Mouse (Mus musculus) hindbrain, embryonic 16.5 days (tissue): Measurements from ENCODE around the gene Nckap5. TPM values are rescaled to one million over a fixed set of nuclear protein-coding genes. Genes with fewer than 3 reads are reported as not detected.

ENCODE experiments used
- ATAC-seq: fragments of 200-750 bp; cut with Nextera tagmentation; 2 replicates; pipeline ENCODE4 v1.8.0; 2017; ENCODE audit warnings: moderate TSS enrichment, moderate library complexity
- H3K27ac ChIP-seq: fragments of 300-500 bp; sonication (generic); 2 replicates; pipeline ENCODE4 v1.5.1; 2014; ENCODE audit warnings: low read depth, mild to moderate bottlenecking, control low read depth, low read length, moderate library complexity
- H3K27me3 ChIP-seq: fragments of 300-500 bp; sonication (generic); replicated peaks from 2 replicates; pipeline ENCODE4 v1.6.1; 2014; ENCODE audit warnings: low read length; ENCODE audit not compliant: control insufficient read depth, insufficient read depth
- H3K36me3 ChIP-seq: fragments of 300-500 bp; sonication (generic); 2 replicates; pipeline ENCODE4 v1.6.1; 2014; ENCODE audit warnings: mild to moderate bottlenecking, low read length, moderate library complexity, mixed read lengths; ENCODE audit not compliant: control insufficient read depth, insufficient read depth
- H3K4me1 ChIP-seq: fragments of 300-500 bp; sonication (generic); 2 replicates; pipeline ENCODE4 v1.6.1; 2014; ENCODE audit warnings: low read depth, low read length; ENCODE audit not compliant: control insufficient read depth, insufficient read depth
- H3K4me2 ChIP-seq: fragments of 300-500 bp; sonication (generic); 2 replicates; pipeline ENCODE4 v1.6.1; 2014; ENCODE audit warnings: mild to moderate bottlenecking, low read length, control low read depth, moderate library complexity
- H3K4me3 ChIP-seq: fragments of 300-500 bp; sonication (generic); 2 replicates; pipeline ENCODE4 v1.5.1; 2014; ENCODE audit warnings: mild to moderate bottlenecking, low read length, control low read depth, moderate library complexity
- H3K9ac ChIP-seq: fragments of 300-500 bp; sonication (generic); 2 replicates; pipeline ENCODE4 v1.6.1; 2014; ENCODE audit warnings: low read depth, mild to moderate bottlenecking, control low read depth, low read length, moderate library complexity
- H3K9me3 ChIP-seq: fragments of 300-500 bp; sonication (generic); 2 replicates; pipeline ENCODE4 v1.6.1; 2014; ENCODE audit warnings: mild to moderate bottlenecking, low read length, moderate library complexity; ENCODE audit not compliant: control insufficient read depth
- WGBS: fragments of 180-500 bp; shearing (Covaris S2); extraction: QIAGEN DNeasy Blood & Tissue Kit; methylation state at CpG from one replicate; pipeline ENCODE4 v1.1.7; 2014; 5-methylcytosine and 5-hydroxymethylcytosine counted together
- polyA plus RNA-seq: library from polyadenylated mRNA; unstranded; fragments of >200 nt; fragmentation: Nextera tagmentation; extraction: Ambion mirVana; gene quantifications from 2 replicates; pipeline ENCODE4 v1.2.1, GENCODE M21; 2015

The Nckap5 gene
- polyA plus RNA-seq, 1 experiment from 2014 or later = 13.9 TPM

DNA sequence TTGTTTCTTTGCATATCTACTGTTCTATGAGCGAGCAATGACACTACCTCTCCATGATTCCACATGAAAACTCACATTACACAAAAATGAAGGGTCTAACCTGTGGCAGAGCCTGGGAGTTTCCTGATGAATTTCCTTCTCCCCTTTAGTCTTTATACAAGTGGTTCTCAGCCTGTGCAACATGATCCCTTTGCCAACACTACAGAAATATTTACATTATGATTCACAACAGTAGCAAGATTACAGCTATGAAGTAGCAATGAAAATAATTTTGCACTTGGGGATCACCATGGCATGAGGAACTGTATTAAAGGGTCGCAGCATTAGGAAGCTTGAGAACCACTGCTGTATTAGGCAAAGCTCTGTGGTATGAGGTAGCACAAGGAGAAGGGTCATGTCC lies 191.1 kb downstream of the Nckap5 start:
- no peak overlapping the region for H3K4me2 ChIP-seq
- no peaks in the 10 kb centered on the region for H3K36me3 ChIP-seq
- no peak overlapping the region for H3K27ac ChIP-seq
- H3K9me3 ChIP-seq = no peaks in the 10 kb centered on the region
- H3K4me3 ChIP-seq = no peak overlapping the region
- H3K27me3 ChIP-seq = no peaks in the 10 kb centered on the region
- 97% methylated on average over 2 of the region's 2 CpGs for WGBS
- no peaks in the 10 kb centered on the region for H3K4me1 ChIP-seq
- no peak overlapping the region for H3K9ac ChIP-seq
- no peak for ATAC-seq

DNA sequence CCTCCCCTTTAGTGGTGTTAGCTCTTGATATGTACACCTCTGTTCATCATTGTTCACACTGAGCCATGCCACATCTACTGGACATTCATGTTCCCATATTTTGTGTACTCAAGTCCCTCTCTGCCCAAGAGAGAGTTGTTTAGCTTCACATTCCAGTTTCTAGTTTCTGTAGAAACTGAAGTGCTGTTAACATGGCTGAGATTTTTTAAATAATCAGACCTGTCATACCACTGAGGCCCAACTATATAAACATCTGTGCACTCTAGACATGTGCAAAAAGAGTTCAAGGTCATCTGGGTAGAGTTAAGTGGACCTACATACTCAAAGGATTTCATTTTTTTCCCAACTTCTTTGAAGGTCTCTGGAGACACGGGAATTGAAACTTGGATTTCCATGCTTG lies 193.1 kb downstream of the Nckap5 start:
- H3K36me3 ChIP-seq = no peaks in the 10 kb centered on the region
- H3K9ac ChIP-seq = no peak overlapping the region
- WGBS = 96% methylated on average over 1 of the region's 1 CpGs
- no peak overlapping the region for H3K27ac ChIP-seq
- H3K9me3 ChIP-seq = no peaks in the 10 kb centered on the region
- no peaks in the 10 kb centered on the region for H3K27me3 ChIP-seq
- H3K4me2 ChIP-seq = no peak overlapping the region
- ATAC-seq = no peak
- no peaks in the 10 kb centered on the region for H3K4me1 ChIP-seq
- H3K4me3 ChIP-seq = no peak overlapping the region

DNA sequence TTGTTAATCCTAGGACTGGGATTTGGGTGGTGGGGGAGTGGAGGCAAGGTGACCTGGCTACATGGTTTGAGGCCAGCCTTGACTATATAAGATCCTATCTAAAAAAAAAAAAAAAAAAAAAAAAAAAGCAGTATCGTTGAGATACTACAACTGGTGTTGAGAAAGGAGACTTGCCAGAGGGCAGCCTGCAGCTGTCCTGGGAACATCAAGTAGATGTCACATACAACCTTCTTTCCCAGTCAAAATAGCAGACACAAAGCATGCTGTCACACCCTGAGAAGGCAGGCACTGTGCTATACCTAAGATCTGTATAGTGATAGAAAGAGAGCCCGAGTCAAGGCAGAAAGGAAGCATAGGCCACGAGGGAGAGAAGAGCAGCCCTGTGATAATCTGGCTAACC lies 204.4 kb downstream of the Nckap5 start:
- Histone ChIP-seq H3K9me3 (no peaks in the 10 kb centered on the region), H3K27me3 (no peaks in the 10 kb centered on the region), H3K4me1 (no peaks in the 10 kb centered on the region), H3K4me3 (no peak overlapping the region), H3K36me3 (no peaks in the 10 kb centered on the region), H3K4me2 (no peak overlapping the region), H3K9ac (no peak overlapping the region), H3K27ac (no peak overlapping the region)
- ATAC-seq = no peak
- 92% methylated on average over 3 of the region's 3 CpGs for WGBS

DNA sequence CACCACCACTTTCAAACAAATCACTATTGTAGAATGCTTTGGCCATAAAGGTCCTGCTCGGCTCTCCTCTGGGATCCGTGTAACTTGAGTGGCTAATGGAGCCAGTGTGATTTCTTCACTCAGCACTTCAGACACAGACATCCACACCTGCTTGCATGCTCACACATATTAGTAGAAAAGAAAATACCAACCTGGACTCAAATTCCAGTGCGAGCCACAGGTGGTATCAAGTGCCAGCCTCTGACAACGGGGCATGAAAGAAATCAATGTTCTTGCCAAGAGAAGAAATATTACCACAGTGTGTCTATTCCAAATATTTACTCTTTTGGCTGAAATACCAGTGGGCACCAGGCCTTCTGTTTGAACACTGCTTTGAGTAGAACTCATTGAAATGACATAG lies 208.6 kb downstream of the Nckap5 start:
- Histone ChIP-seq H3K4me1 (no peaks in the 10 kb centered on the region), H3K36me3 (no peaks in the 10 kb centered on the region), H3K27ac (no peak overlapping the region), H3K4me3 (no peak overlapping the region), H3K27me3 (no peaks in the 10 kb centered on the region), H3K9me3 (no peaks in the 10 kb centered on the region), H3K4me2 (no peak overlapping the region), H3K9ac (no peak overlapping the region)
- no peak for ATAC-seq
- whole genome bisulfite sequencing = 73% methylated on average over 4 of the region's 4 CpGs

DNA sequence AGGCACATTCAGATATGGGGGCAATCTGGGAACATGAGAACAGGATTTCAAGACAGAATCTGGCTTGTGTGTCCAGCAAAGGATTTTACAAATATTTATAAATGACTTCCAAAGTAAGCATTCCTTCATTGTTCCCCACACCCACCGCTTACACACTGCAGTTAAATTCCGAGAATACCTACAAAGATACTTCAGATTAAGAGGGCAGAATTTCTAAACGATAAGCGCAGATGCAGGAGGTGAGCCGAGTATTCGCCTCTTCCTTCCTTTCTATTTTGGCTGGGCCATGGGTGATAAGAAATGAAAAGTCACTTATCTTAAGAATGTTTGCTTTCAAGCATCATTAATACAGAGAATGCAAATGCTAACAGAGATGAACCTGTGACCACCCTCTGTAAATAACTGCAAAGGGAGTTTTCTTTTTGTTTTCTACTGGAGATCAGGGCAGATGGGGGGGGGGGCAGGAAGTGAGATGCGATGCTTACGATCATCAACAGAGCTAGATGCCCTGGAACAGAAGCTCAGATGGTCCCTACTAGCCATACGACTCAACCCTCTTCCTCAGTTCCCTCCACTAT lies 213.0 kb downstream of the Nckap5 start:
- H3K4me2 ChIP-seq = no peak overlapping the region
- no peaks in the 10 kb centered on the region for H3K36me3 ChIP-seq
- WGBS = 92% methylated on average over 9 of the region's 9 CpGs
- ATAC-seq = no peak
- H3K4me1 ChIP-seq = no peaks in the 10 kb centered on the region
- peaks cover 5% of the 10 kb centered on the region; the same call in 1 of the 2 replicates for H3K9me3 ChIP-seq
- no peak overlapping the region for H3K27ac ChIP-seq
- H3K27me3 ChIP-seq = no peaks in the 10 kb centered on the region
- H3K4me3 ChIP-seq = no peak overlapping the region
- H3K9ac ChIP-seq = no peak overlapping the region

DNA sequence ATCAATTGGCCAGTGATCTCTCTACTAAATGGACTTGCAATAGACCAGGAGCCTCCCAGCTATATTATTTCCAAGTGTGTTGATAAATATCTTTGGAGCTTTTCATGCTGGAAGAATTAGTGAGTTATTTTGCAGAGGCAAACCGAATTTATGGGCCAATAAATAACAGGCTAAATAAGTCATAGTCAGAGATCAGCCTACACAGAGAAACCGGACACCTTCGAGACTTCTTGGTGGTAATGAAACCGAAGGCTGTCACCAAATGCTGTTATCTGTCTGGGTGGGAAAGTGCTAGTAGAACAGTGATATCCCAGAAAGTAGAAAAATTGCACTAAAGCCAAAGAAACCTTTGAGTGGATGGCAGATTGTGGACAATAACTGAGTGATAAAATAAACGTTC lies 213.6 kb downstream of the Nckap5 start:
- ATAC-seq = no peak

DNA sequence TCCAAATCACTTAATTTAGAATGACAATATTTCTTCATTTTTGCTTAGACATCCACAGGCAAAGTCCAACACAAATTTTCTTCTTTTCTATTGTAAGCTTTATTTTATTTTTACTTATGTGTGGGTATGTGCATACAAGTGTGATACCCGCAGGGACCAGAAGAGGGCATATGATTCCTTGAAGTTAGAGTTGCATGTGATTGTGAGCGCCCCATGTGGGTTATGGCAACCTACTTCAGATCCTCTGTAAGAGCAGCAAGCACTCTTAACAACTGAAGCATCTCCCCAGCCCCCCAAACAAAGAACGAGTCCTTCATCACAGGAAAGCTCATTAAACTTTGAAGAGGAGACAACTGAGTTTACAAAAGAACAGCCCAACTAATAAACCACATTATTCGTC lies 217.7 kb downstream of the Nckap5 start:
- H3K4me2 ChIP-seq = no peak overlapping the region
- no peak overlapping the region for H3K4me3 ChIP-seq
- 76% methylated on average over 4 of the region's 4 CpGs for WGBS
- no peak overlapping the region for H3K9ac ChIP-seq
- H3K4me1 ChIP-seq = no peaks in the 10 kb centered on the region
- H3K27ac ChIP-seq = no peak overlapping the region
- H3K9me3 ChIP-seq = peaks cover 5% of the 10 kb centered on the region; the same call in 1 of the 2 replicates
- no peaks in the 10 kb centered on the region for H3K36me3 ChIP-seq
- H3K27me3 ChIP-seq = no peaks in the 10 kb centered on the region
- ATAC-seq = no peak

More for the DNA sequence above, 213.6 kb downstream of the Nckap5 start:
- Histone ChIP-seq H3K27ac (no peak overlapping the region), H3K9ac (no peak overlapping the region), H3K4me3 (no peak overlapping the region), H3K27me3 (no peaks in the 10 kb centered on the region), H3K9me3 (peaks cover 5% of the 10 kb centered on the region; the same call in 1 of the 2 replicates), H3K36me3 (no peaks in the 10 kb centered on the region), H3K4me2 (no peak overlapping the region), H3K4me1 (no peaks in the 10 kb centered on the region)
- 85% methylated on average over 5 of the region's 5 CpGs for WGBS

DNA sequence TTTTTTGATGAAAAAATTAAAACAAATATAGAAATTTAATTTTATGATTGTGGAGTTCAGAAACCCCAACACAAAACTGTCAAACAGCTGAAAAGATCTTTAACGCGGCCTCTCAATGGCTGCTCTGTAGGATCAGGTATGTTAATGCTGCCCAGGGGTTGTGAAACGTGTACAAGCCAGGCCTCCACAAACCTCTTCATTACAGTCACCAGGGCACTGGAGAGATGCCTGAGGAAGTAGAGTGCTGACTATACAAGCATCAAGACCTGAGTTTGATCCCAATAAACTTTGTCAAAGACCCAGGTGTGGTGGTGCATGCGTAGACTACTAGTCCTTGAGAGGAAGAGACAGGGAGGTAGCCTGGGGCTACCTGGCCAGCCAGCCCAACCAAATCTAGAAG lies 222.0 kb downstream of the Nckap5 start:
- H3K4me2 ChIP-seq = no peak overlapping the region
- no peaks in the 10 kb centered on the region for H3K36me3 ChIP-seq
- H3K27ac ChIP-seq = no peak overlapping the region
- peaks cover 11% of the 10 kb centered on the region for H3K4me1 ChIP-seq
- WGBS = 81% methylated on average over 4 of the region's 4 CpGs
- no peaks in the 10 kb centered on the region for H3K9me3 ChIP-seq
- no peak overlapping the region for H3K9ac ChIP-seq
- no peaks in the 10 kb centered on the region for H3K27me3 ChIP-seq
- no peak for ATAC-seq
- H3K4me3 ChIP-seq = no peak overlapping the region

DNA sequence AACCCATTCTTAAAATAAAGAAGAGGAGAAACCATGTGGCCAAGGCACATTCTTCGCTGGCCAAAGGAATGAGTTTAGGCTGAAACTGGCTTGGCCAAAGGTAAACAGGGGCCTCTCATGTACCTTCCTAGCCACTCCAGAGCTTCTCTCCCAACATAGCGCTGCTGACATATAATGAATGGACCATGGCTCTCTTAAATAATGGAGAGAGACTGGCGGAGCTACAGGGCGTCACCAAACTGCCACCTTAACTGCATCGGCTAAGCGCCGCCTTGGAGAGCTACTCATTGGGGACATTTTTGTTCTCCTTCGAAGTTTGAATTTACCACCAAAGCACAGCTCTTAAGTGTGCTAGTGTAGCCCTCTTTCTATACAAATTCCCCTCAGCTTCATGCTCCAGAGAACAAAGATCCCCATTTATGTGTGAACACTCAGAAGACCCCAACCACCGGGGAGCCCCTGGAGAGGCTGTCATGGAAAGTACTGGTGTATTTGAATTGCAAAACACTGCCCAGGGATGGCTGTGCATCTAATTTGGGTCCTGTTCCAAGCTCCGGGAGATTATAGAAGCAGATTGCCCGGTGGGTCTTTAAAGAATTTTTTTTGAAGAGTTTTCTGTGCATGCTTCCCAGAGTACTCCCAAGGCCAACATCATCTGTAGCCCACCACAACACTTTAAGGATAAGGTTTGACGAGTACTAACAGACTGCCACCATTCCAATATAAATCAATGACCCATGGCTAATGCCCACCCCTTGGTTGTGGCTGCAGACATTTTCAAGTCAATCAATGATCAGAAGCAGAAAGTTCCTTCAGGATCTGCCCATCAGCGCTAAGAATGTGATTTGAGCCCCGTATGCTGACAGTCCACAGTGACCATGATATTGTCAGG lies 224.2 kb downstream of the Nckap5 start:
- Histone ChIP-seq H3K36me3 (no peaks in the 10 kb centered on the region), H3K27ac (peak overlapping the region; percentile 41; the same call in 1 of the 2 replicates), H3K4me3 (no peak overlapping the region), H3K27me3 (no peaks in the 10 kb centered on the region), H3K4me1 (peaks cover 11% of the 10 kb centered on the region), H3K9ac (no peak overlapping the region), H3K4me2 (no peak overlapping the region), H3K9me3 (no peaks in the 10 kb centered on the region)
- 44% methylated on average over 14 of the region's 14 CpGs for WGBS
- peak; percentile 42; the same call in 1 of the 2 replicates for ATAC-seq
